Mouse (Mus musculus): Measurements from ENCODE around the gene Ppp4r1. TPM values are rescaled to one million over a fixed set of nuclear protein-coding genes. Genes with fewer than 3 reads are reported as not detected.

Ppp4r1 gene
- total and polyA plus RNA-seq, 3 experiments = 12.9 to 17.1 (median 13.6) TPM

GRCm38 (mm10) chr17:65796056-65796455, 13.7 kb downstream of the Ppp4r1 start:
- no peak for DNase-seq (ENCODE audit: extremely low read depth)
- TF ChIP-seq IRF4 (IDR thresholded peaks at IDR 0.05; ENCODE audit: low read depth, low read length) (no peak), CHD1 (IDR thresholded peaks at IDR 0.05; ENCODE audit: low read depth, low read length) (no peak), ZMIZ1 (IDR thresholded peaks at IDR 0.05; ENCODE audit: low read depth, low read length) (no peak), GABPA (IDR thresholded peaks at IDR 0.05; ENCODE audit: insufficient replicate concordance, low read depth, low read length) (no peak), MAFK (IDR thresholded peaks at IDR 0.05; ENCODE audit: insufficient replicate concordance, low read length) (no peak), UBTF (IDR thresholded peaks at IDR 0.05; ENCODE audit: low read depth, low read length) (no peak), ZKSCAN1 (IDR thresholded peaks at IDR 0.05; ENCODE audit: borderline replicate concordance, low read depth, low read length) (no peak), MYC (IDR thresholded peaks at IDR 0.05; ENCODE audit: low read depth, low read length) (no peak), POLR2AphosphoS2 (IDR thresholded peaks at IDR 0.05; ENCODE audit: low read depth, low read length) (no peak)
- in situ Hi-C loops (cut with MboI; ENCODE audit: low pct_ligation_motif_present, low pct_unique_long_range_greater_than_20kb, low sequenced_read_pairs) (no loop called here), dilution Hi-C loops (cut with MboI; ENCODE audit: extremely low pct_ligation_motif_present, extremely low pct_unique_long_range_greater_than_20kb, low sequenced_read_pairs) (no loop called here)
- H3K4me2 ChIP-seq (ENCODE audit: insufficient read depth, low read depth, poor library complexity, severe bottlenecking) = no peak overlapping the region
- peaks cover 29% of the 10 kb centered on the region for H3K79me2 ChIP-seq (replicated peaks; ENCODE audit: control insufficient read depth, extremely low read depth, insufficient read depth, poor library complexity, severe bottlenecking)
- no peaks in the 10 kb centered on the region for H3K9me3 ChIP-seq (replicated peaks; ENCODE audit: low read length)
- H3K4me1 ChIP-seq (ENCODE audit: control insufficient read depth in 1 of 2, insufficient read depth in 2 of 2) = peaks cover 5 to 57% of the 10 kb centered on the region in 2 experiments
- peaks cover 2 to 22% of the 10 kb centered on the region in 2 experiments for H3K36me3 ChIP-seq (replicated peaks in 1 of 2; ENCODE audit: control insufficient read depth in 1 of 2, insufficient read depth in 1 of 2, low read length in 1 of 2)
- H3K9ac ChIP-seq (ENCODE audit: insufficient read depth, low read depth) = no peak overlapping the region
- H3K27ac ChIP-seq (ENCODE audit: insufficient read depth, low read depth) = no peak overlapping the region
- H3K4me3 ChIP-seq (replicated peaks in 1 of 3; ENCODE audit: low read depth in 2 of 3, low read length in 2 of 3, poor library complexity in 1 of 3) = no peak overlapping the region
- no peaks in the 10 kb centered on the region for H3K27me3 ChIP-seq (replicated peaks)

- H3K27ac ChIP-seq (ENCODE audit: insufficient read depth, low read depth) = no peak overlapping the region
- H3K79me2 ChIP-seq (replicated peaks; ENCODE audit: control insufficient read depth, extremely low read depth, insufficient read depth, poor library complexity, severe bottlenecking) = peaks cover 33% of the 10 kb centered on the region
- no peaks in the 10 kb centered on the region for H3K27me3 ChIP-seq (replicated peaks)
- peaks cover 6 to 31% of the 10 kb centered on the region in 2 experiments for H3K36me3 ChIP-seq (replicated peaks in 1 of 2; ENCODE audit: control insufficient read depth in 1 of 2, insufficient read depth in 1 of 2, low read length in 1 of 2)
- H3K9me3 ChIP-seq (replicated peaks; ENCODE audit: low read length) = no peaks in the 10 kb centered on the region
- dilution Hi-C loops (cut with MboI; ENCODE audit: extremely low pct_ligation_motif_present, extremely low pct_unique_long_range_greater_than_20kb, low sequenced_read_pairs) = no loop called here
- in situ Hi-C loops (cut with MboI; ENCODE audit: low pct_ligation_motif_present, low pct_unique_long_range_greater_than_20kb, low sequenced_read_pairs) = no loop called here
- no peak for DNase-seq (ENCODE audit: extremely low read depth)
- no peak overlapping the region for H3K9ac ChIP-seq (ENCODE audit: insufficient read depth, low read depth)
- H3K4me1 ChIP-seq (ENCODE audit: control insufficient read depth in 1 of 2, insufficient read depth in 2 of 2) = peaks cover 5 to 59% of the 10 kb centered on the region in 2 experiments
- TF ChIP-seq NELFE (IDR thresholded peaks at IDR 0.05; ENCODE audit: low read depth, low read length) (no peak), USF1 (IDR thresholded peaks at IDR 0.05; ENCODE audit: low read depth, low read length) (no peak), NRF1 (IDR thresholded peaks at IDR 0.05; ENCODE audit: low read depth, low read length) (no peak), SIN3A (IDR thresholded peaks at IDR 0.05; ENCODE audit: low read length) (no peak), JUND (conservative IDR thresholded peaks at IDR 0.05; ENCODE audit: low read depth, low read length) (no peak), GABPA (IDR thresholded peaks at IDR 0.05; ENCODE audit: insufficient replicate concordance, low read depth, low read length) (no peak), USF2 (conservative IDR thresholded peaks at IDR 0.05; ENCODE audit: low read depth, low read length) (peak; percentile 38), BHLHE40 (IDR thresholded peaks at IDR 0.05; ENCODE audit: low read depth, low read length) (peak; percentile 40; the same call in 1 of the 2 replicates), ZMIZ1 (IDR thresholded peaks at IDR 0.05; ENCODE audit: low read depth, low read length) (no peak), E2F4 (IDR thresholded peaks at IDR 0.05; ENCODE audit: insufficient replicate concordance, low read depth, low read length) (no peak), SMC3 (IDR thresholded peaks at IDR 0.05; ENCODE audit: low read depth, low read length) (no peak), KAT2A (IDR thresholded peaks at IDR 0.05; ENCODE audit: insufficient replicate concordance, low read length) (no peak), MAX (IDR thresholded peaks at IDR 0.05; ENCODE audit: low read length) (peak; percentile 84), MAFK (IDR thresholded peaks at IDR 0.05; ENCODE audit: insufficient replicate concordance, low read length) (no peak), MXI1 (IDR thresholded peaks at IDR 0.05; ENCODE audit: low read depth, low read length) (0 out of 2 replicates have a peak, but pooled peaks have one; percentile 37), POLR2A (IDR thresholded peaks at IDR 0.05; ENCODE audit: low read depth, low read length) (no peak), TBP (conservative IDR thresholded peaks at IDR 0.05; ENCODE audit: low read depth, low read length) (no peak)
- no peak overlapping the region for H3K4me2 ChIP-seq (ENCODE audit: insufficient read depth, low read depth, poor library complexity, severe bottlenecking)
- H3K4me3 ChIP-seq (replicated peaks in 1 of 3; ENCODE audit: low read depth in 2 of 3, low read length in 2 of 3, poor library complexity in 1 of 3) = no peak overlapping the region
Observed at GRCm38 (mm10) chr17:65798446-65798845, 16.1 kb downstream of the Ppp4r1 start.
